Mouse (Mus musculus) intestine, postnatal 0 days (tissue): ENCODE results near the gene Cd80. TPM values are rescaled to one million over a fixed set of nuclear protein-coding genes. Genes with fewer than 3 reads are reported as not detected.

ENCODE experiments used
- ATAC-seq: fragments of 200-750 bp; cut with Nextera tagmentation; 2 replicates; pipeline ENCODE4 v1.8.0; 2017; ENCODE audit warnings: mild to moderate bottlenecking, moderate TSS enrichment, moderate library complexity
- H3K27ac ChIP-seq: fragments of 300-500 bp; sonication (generic); 2 replicates; pipeline ENCODE4 v1.5.1; 2014; ENCODE audit warnings: mild to moderate bottlenecking, low read depth, low read length, moderate library complexity
- H3K27me3 ChIP-seq: fragments of 300-500 bp; sonication (generic); replicated peaks from 2 replicates; pipeline ENCODE4 v1.6.1; 2014; ENCODE audit warnings: low read length, mixed read lengths; ENCODE audit not compliant: control insufficient read depth, insufficient read depth
- H3K36me3 ChIP-seq: fragments of 300-500 bp; sonication (generic); 2 replicates; pipeline ENCODE4 v1.6.1; 2014; ENCODE audit warnings: mild to moderate bottlenecking, moderate library complexity; ENCODE audit not compliant: control insufficient read depth, insufficient read depth
- H3K4me1 ChIP-seq: fragments of 300-500 bp; sonication (generic); replicated peaks from 2 replicates; pipeline ENCODE4 v1.6.1; 2014; ENCODE audit warnings: antibody characterized with exemption, low read length, mixed read lengths; ENCODE audit not compliant: control insufficient read depth, insufficient read depth
- H3K4me2 ChIP-seq: fragments of 300-500 bp; sonication (generic); replicated peaks from 2 replicates; pipeline ENCODE4 v1.6.1; 2014; ENCODE audit warnings: low read depth, mild to moderate bottlenecking, moderate library complexity
- H3K4me3 ChIP-seq: fragments of 300-500 bp; sonication (generic); 2 replicates; pipeline ENCODE4 v1.5.1; 2014; ENCODE audit warnings: low read depth, low read length
- H3K9ac ChIP-seq: fragments of 300-500 bp; sonication (generic); 2 replicates; pipeline ENCODE4 v1.6.1; 2014; ENCODE audit warnings: mild to moderate bottlenecking, low read depth, low read length
- H3K9me3 ChIP-seq: fragments of 300-500 bp; sonication (generic); 2 replicates; pipeline ENCODE4 v1.6.1; 2016; ENCODE audit warnings: mixed run types; ENCODE audit not compliant: control insufficient read depth
- CTCF ChIP-seq: sonication (generic); IDR thresholded peaks from 2 replicates; pipeline ENCODE4 v1.5.1; 2016; ENCODE audit warnings: low read depth, mild to moderate bottlenecking, control low read depth, antibody characterized with exemption, moderate library complexity
- WGBS: fragments of 180-500 bp; shearing (Covaris S2); extraction: QIAGEN DNeasy Blood & Tissue Kit; methylation state at CpG from one replicate; pipeline ENCODE4 v1.1.7; 2014; 5-methylcytosine and 5-hydroxymethylcytosine counted together
- polyA plus RNA-seq: library from polyadenylated mRNA; unstranded; fragments of >200 nt; fragmentation: Nextera tagmentation; extraction: Ambion mirVana; gene quantifications from 2 replicates; pipeline ENCODE4 v1.2.1, GENCODE M21; 2015

The Cd80 gene
- polyA plus RNA-seq, 1 experiment from 2014 or later, result 0.23 TPM

DNA sequence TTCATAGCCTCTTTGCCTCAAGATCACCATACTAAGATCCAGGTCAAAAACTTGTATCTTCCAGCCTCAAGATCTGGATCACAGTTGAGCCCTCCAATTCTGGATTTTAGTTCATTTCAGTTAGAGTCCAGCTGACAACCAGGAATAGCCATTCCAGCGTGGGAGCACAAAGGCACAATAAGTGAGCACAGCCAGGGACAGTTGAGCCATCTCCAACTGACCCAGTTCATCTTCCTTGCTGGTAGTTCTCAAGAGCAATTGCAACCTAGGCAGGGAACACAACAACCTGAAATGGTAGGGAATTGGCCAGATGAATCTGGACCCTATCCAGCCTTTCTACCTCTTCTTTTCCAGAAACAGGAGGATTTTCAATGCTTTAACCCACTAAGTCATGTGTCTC is 16.2 kb upstream of the Cd80 start:
- ATAC-seq, result no peak
- Histone ChIP-seq H3K4me3 (no peak overlapping the region), H3K9ac (no peak overlapping the region), H3K27ac (no peak overlapping the region), H3K27me3 (no peaks in the 10 kb centered on the region), H3K36me3 (peaks cover under 1% of the 10 kb centered on the region; the same call in 1 of the 2 replicates), H3K9me3 (no peaks in the 10 kb centered on the region), H3K4me2 (no peak overlapping the region), H3K4me1 (no peaks in the 10 kb centered on the region)
- no peak for TF ChIP-seq CTCF
- WGBS, result 88% methylated on average over 1 of the region's 1 CpGs

DNA sequence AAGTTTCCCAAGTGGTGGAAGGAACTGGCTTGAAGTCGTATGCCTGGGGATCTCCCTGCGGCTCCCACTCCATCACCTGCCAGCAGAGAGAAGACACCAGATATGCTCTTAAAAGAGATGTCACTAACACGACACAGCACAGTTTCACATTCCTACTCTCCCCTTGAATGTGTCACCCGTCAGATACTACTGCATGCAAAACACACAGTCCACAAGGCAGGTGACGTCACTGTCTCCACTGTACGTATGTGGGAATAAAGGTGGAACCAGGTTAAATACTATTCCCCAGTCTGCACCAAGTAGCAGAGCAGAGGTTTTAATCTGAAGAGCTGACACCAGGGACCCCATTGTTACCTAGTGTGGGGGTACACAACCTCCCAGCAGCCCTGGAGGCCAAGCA is 15.0 kb upstream of the Cd80 start:
- H3K27ac ChIP-seq, result no peak overlapping the region
- ATAC-seq, result no peak
- no peak overlapping the region for H3K9ac ChIP-seq
- WGBS, result 68% methylated on average over 6 of the region's 6 CpGs
- H3K27me3 ChIP-seq, result no peaks in the 10 kb centered on the region
- H3K9me3 ChIP-seq, result no peaks in the 10 kb centered on the region
- H3K4me2 ChIP-seq, result no peak overlapping the region
- no peak overlapping the region for H3K4me3 ChIP-seq
- no peak for TF ChIP-seq CTCF
- peaks cover 12% of the 10 kb centered on the region for H3K36me3 ChIP-seq
- no peaks in the 10 kb centered on the region for H3K4me1 ChIP-seq

DNA sequence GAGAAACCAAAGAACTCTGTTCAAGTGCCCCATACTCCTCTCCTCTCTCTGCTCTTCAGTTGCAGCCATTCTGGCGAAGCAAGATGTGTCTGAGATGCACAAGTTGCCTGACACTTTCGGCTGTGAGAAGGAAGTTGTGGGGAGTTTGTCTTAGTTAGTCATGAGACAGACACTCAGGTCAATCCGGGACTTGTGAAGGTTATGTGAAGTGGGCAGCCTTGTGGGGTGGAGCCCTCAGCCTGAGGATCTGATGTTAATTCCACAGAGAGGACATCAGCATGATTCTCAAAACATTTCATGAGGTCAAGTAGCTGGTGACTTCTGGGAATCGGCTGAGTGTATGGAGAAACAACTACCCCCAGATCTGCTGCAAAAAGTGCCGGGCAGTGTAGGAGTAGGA is 13.8 kb upstream of the Cd80 start:
- Histone ChIP-seq H3K9ac (no peak overlapping the region), H3K27me3 (no peaks in the 10 kb centered on the region), H3K9me3 (no peaks in the 10 kb centered on the region), H3K27ac (no peak overlapping the region), H3K36me3 (peaks cover 24% of the 10 kb centered on the region), H3K4me2 (no peak overlapping the region), H3K4me1 (no peaks in the 10 kb centered on the region), H3K4me3 (no peak overlapping the region)
- TF ChIP-seq CTCF, result no peak
- ATAC-seq, result no peak
- 80% methylated on average over 5 of the region's 5 CpGs for WGBS

DNA sequence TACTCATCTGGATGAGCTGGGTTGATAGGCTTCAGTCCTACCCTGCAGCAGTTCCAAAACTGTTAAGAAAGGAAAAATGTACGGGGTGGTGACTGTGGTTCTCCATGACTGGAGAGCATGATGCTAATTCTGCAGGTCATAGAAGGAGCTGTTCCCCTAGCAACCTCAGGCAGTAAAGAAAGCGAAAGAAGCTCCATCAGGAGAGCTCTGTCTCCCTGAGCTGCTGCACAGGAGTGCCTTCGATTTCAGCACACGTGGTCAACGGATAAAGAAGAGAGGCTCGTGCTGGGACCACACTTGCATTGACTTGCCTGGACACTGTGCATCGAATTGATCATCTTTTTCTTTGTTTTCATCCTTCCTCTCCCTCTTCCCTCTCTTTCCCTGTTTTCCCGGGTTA is 13.1 kb upstream of the Cd80 start:
- TF ChIP-seq CTCF, result no peak
- H3K9me3 ChIP-seq, result no peaks in the 10 kb centered on the region
- H3K27ac ChIP-seq, result no peak overlapping the region
- WGBS, result 84% methylated on average over 8 of the region's 8 CpGs
- H3K4me1 ChIP-seq, result no peaks in the 10 kb centered on the region
- H3K27me3 ChIP-seq, result no peaks in the 10 kb centered on the region
- no peak for ATAC-seq
- no peak overlapping the region for H3K9ac ChIP-seq
- no peak overlapping the region for H3K4me2 ChIP-seq
- H3K36me3 ChIP-seq, result peaks cover 28% of the 10 kb centered on the region
- no peak overlapping the region for H3K4me3 ChIP-seq

DNA sequence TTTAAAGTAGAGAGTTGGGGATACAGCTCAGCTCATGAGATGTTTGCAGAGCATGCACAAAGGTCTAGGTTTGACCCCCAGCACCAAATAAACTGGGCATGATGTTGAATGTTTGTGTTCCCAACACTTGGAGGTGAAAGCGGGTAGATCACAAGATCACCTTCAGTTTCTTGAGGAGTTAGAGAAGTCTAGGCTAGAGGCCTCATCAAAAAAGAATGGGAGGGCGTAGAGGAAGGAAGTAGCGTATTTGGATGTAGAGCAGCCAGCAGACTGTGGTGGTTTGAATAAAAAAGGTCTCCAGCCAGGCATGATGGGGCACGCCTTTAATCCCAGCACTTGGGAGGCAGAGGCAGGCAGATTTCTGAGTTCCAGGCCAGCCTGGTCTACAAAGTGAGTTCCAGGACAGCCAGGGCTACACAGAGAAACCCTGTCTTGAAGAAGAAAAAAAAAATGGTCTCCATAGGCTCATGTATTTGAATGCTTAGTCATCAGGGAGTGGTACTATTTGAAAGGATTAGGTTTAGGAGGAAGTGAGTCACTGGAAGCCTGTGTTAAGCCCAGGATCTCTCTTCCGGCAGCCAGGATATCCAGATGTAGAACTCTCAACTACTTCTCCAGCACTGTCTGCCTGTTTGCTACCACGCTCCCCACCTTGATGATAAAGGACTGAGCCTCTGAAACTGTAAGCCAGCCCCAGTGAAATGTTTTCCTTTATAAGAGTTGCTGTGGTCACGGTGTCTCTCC is 11.5 kb upstream of the Cd80 start:
- Histone ChIP-seq H3K27me3 (no peaks in the 10 kb centered on the region), H3K27ac (no peak overlapping the region), H3K4me1 (no peaks in the 10 kb centered on the region), H3K4me3 (no peak overlapping the region), H3K9ac (no peak overlapping the region), H3K4me2 (no peak overlapping the region), H3K9me3 (no peaks in the 10 kb centered on the region), H3K36me3 (peaks cover 37% of the 10 kb centered on the region)
- ATAC-seq, result no peak
- WGBS, result 97% methylated on average over 7 of the region's 7 CpGs
- TF ChIP-seq CTCF, result no peak

DNA sequence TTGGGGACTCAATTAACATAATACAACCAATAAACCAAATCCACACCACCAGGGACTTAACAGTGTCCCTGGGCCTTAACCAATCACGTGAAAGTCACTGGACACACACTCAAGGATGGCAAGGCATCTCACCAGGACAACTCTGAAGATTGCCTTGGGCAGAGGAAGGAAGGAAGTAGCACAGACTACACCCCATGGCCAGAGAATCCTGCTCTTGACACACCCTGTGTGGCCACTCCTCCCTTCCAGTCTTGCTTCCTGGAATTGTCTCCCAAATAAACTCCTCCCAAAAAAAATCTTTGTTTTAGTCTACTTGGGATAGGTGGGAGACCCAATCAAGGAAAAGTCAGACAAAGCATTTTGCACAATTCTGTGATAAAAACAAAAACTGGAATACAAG is 10.3 kb upstream of the Cd80 start:
- WGBS, result 100% methylated on average over 1 of the region's 1 CpGs
- Histone ChIP-seq H3K9ac (no peak overlapping the region), H3K27ac (no peak overlapping the region; the same call in 1 of the 2 replicates), H3K36me3 (peaks cover 45% of the 10 kb centered on the region), H3K4me3 (no peak overlapping the region), H3K4me2 (no peak overlapping the region), H3K4me1 (no peaks in the 10 kb centered on the region), H3K27me3 (no peaks in the 10 kb centered on the region), H3K9me3 (no peaks in the 10 kb centered on the region)
- no peak for ATAC-seq
- no peak for TF ChIP-seq CTCF
